Mouse (Mus musculus) MEL (cell line): ENCODE data around the gene Ints6. TPM values are rescaled to one million over a fixed set of nuclear protein-coding genes. Genes with fewer than 3 reads are reported as not detected.

Experiments
- DNase-seq: peaks from one replicate; pipeline ENCODE4 v3.0.0; 2011; ENCODE audit warnings: low read depth, low spot score
- H3K27ac ChIP-seq: 2 replicates; pipeline ENCODE4 v1.5.1; 2012; ENCODE audit warnings: low read depth, mild to moderate bottlenecking, control low read depth, low read length, moderate library complexity; ENCODE audit not compliant: control insufficient read depth
- H3K27me3 ChIP-seq, 2 experiments: fragments of 150-350 bp in 1 of 2; sonication (generic) in 1 of 2; 2 replicates each; pipeline ENCODE4 v1.6.1; 2012; ENCODE audit warnings: low read length in 2 of 2, mild to moderate bottlenecking in 2 of 2, improper control_type of control experiment in 1 of 2, moderate library complexity in 1 of 2; ENCODE audit not compliant: insufficient read depth in 2 of 2, control insufficient read depth in 1 of 2
- H3K36me3 ChIP-seq, 2 experiments: 2 replicates each; pipeline ENCODE4 v1.6.1; 2012 to 2014; ENCODE audit warnings: low read length in 2 of 2, improper control_type of control experiment in 1 of 2, inconsistent platforms in 1 of 2, mild to moderate bottlenecking in 1 of 2; ENCODE audit not compliant: insufficient read depth in 2 of 2, control insufficient read depth in 1 of 2
- H3K4me1 ChIP-seq, 2 experiments: fragments of 150-350 bp in 1 of 2; sonication (generic) in 1 of 2; 2 replicates each; pipeline ENCODE4 v1.6.1; 2012; ENCODE audit warnings: low read length in 2 of 2, improper control_type of control experiment in 1 of 2, mild to moderate bottlenecking in 1 of 2; ENCODE audit not compliant: insufficient read depth in 2 of 2, control insufficient read depth in 1 of 2
- H3K4me3 ChIP-seq, 2 experiments: fragments of 150-350 bp in 1 of 2; sonication (generic) in 1 of 2; 2 replicates each; pipeline ENCODE4 v1.5.1; 2012; ENCODE audit warnings: low read depth in 2 of 2, low read length in 2 of 2, mild to moderate bottlenecking in 2 of 2, moderate library complexity in 2 of 2, control low read depth in 1 of 2, improper control_type of control experiment in 1 of 2; ENCODE audit not compliant: control insufficient read depth in 1 of 2, insufficient read depth in 1 of 2
- H3K79me2 ChIP-seq: 2 replicates; pipeline ENCODE4 v1.6.1; 2012; ENCODE audit warnings: mild to moderate bottlenecking, low read length, moderate library complexity; ENCODE audit not compliant: control insufficient read depth, poor library complexity, insufficient read depth
- H3K9ac ChIP-seq: 2 replicates; pipeline ENCODE4 v1.6.1; 2012; ENCODE audit warnings: low read depth, mild to moderate bottlenecking, control low read depth, low read length, moderate library complexity; ENCODE audit not compliant: control insufficient read depth, poor library complexity, severe bottlenecking
- H3K9me3 ChIP-seq: fragments of 150-350 bp; sonication (generic); replicated peaks from 2 replicates; pipeline ENCODE4 v1.6.1; 2012; ENCODE audit warnings: mild to moderate bottlenecking, low read length, improper control_type of control experiment, moderate library complexity; ENCODE audit not compliant: insufficient read depth
- BHLHE40 ChIP-seq: IDR thresholded peaks from 2 replicates; pipeline ENCODE4 v1.6.1; 2012; ENCODE audit warnings: low read depth, mild to moderate bottlenecking, inconsistent platforms, low read length, improper control_type of control experiment, borderline replicate concordance
- CTCF ChIP-seq, 3 experiments: IDR thresholded peaks in 2 of 3; conservative IDR thresholded peaks in 1 of 3; 2 replicates each; pipeline ENCODE4 v1.5.1; 2011 to 2012; ENCODE audit warnings: low read length in 3 of 3, low read depth in 2 of 3, mild to moderate bottlenecking in 2 of 3, improper control_type of control experiment in 1 of 3, inconsistent platforms in 1 of 3, mixed read lengths in 1 of 3, moderate library complexity in 1 of 3; ENCODE audit not compliant: control insufficient read depth in 1 of 3, insufficient read depth in 1 of 3, poor library complexity in 1 of 3, severe bottlenecking in 1 of 3
- ELF1 ChIP-seq: IDR thresholded peaks from 2 replicates; pipeline ENCODE4 v1.6.1; 2014; ENCODE audit warnings: low read depth, mild to moderate bottlenecking, inconsistent platforms, low read length, improper control_type of control experiment, moderate library complexity
- ETS1 ChIP-seq: IDR thresholded peaks from 2 replicates; pipeline ENCODE4 v1.6.1; 2012; ENCODE audit warnings: low read depth, mild to moderate bottlenecking, inconsistent platforms, low read length, improper control_type of control experiment, moderate library complexity
- GABPA ChIP-seq: IDR thresholded peaks from 2 replicates; pipeline ENCODE4 v1.6.1; 2012; ENCODE audit warnings: low read depth, mild to moderate bottlenecking, inconsistent platforms, low read length, improper control_type of control experiment, moderate library complexity
- GATA1 ChIP-seq: IDR thresholded peaks from 2 replicates; pipeline ENCODE4 v1.6.1; 2011; ENCODE audit warnings: low read depth, low read length, improper control_type of control experiment
- KAT2A ChIP-seq: conservative IDR thresholded peaks from 2 replicates; pipeline ENCODE4 v1.6.1; 2012; ENCODE audit warnings: low read depth, low read length, improper control_type of control experiment, inconsistent platforms
- MAFK ChIP-seq: IDR thresholded peaks from 2 replicates; pipeline ENCODE4 v1.6.1; 2011; ENCODE audit warnings: low read depth, mild to moderate bottlenecking, low read length, improper control_type of control experiment, borderline replicate concordance
- MAZ ChIP-seq: IDR thresholded peaks from 2 replicates; pipeline ENCODE4 v1.6.1; 2012; ENCODE audit warnings: low read depth, mild to moderate bottlenecking, inconsistent platforms, low read length, improper control_type of control experiment
- MXI1 ChIP-seq: IDR thresholded peaks from 2 replicates; pipeline ENCODE4 v1.6.1; 2011; ENCODE audit warnings: mild to moderate bottlenecking, low read depth, low read length, improper control_type of control experiment
- MYB ChIP-seq: IDR thresholded peaks from 2 replicates; pipeline ENCODE4 v1.6.1; 2011; ENCODE audit warnings: mild to moderate bottlenecking, low read depth, low read length, improper control_type of control experiment
- MYC ChIP-seq: IDR thresholded peaks from 2 replicates; pipeline ENCODE4 v1.6.1; 2011; ENCODE audit warnings: low read depth, mild to moderate bottlenecking, low read length, improper control_type of control experiment, moderate library complexity
- POLR2AphosphoS5 ChIP-seq: IDR thresholded peaks from 2 replicates; pipeline ENCODE4 v1.6.1; 2012; ENCODE audit warnings: low read depth, borderline replicate concordance, mild to moderate bottlenecking, inconsistent platforms, low read length, moderate library complexity, mixed read lengths
- RCOR1 ChIP-seq: IDR thresholded peaks from 2 replicates; pipeline ENCODE4 v1.6.1; 2012; ENCODE audit warnings: low read depth, mild to moderate bottlenecking, inconsistent platforms, low read length, improper control_type of control experiment
- SIN3A ChIP-seq: IDR thresholded peaks from 2 replicates; pipeline ENCODE4 v1.6.1; 2012; ENCODE audit warnings: low read length, improper control_type of control experiment, inconsistent platforms
- TAL1 ChIP-seq: IDR thresholded peaks from 2 replicates; pipeline ENCODE4 v1.6.1; 2012; ENCODE audit warnings: mild to moderate bottlenecking, inconsistent platforms, low read length, moderate library complexity, mixed read lengths
- USF1 ChIP-seq: IDR thresholded peaks from 2 replicates; pipeline ENCODE4 v1.6.1; 2014; ENCODE audit warnings: low read depth, mild to moderate bottlenecking, inconsistent platforms, low read length, improper control_type of control experiment, moderate library complexity
- ZKSCAN1 ChIP-seq: IDR thresholded peaks from 2 replicates; pipeline ENCODE4 v1.6.1; 2012; ENCODE audit warnings: low read depth, mild to moderate bottlenecking, inconsistent platforms, low read length, improper control_type of control experiment, moderate library complexity
- ZMIZ1 ChIP-seq: IDR thresholded peaks from 2 replicates; pipeline ENCODE4 v1.6.1; 2012; ENCODE audit warnings: low read depth, mild to moderate bottlenecking, inconsistent platforms, low read length, improper control_type of control experiment, moderate library complexity
- ZNF384 ChIP-seq: IDR thresholded peaks from 2 replicates; pipeline ENCODE4 v1.6.1; 2012; ENCODE audit warnings: low read depth, mild to moderate bottlenecking, inconsistent platforms, low read length, improper control_type of control experiment
- polyA plus RNA-seq, 2 experiments: library from polyadenylated mRNA; stranded (reverse) in 1 of 2; unstranded in 1 of 2; fragments of >175 nt in 1 of 2; fragments of >200 nt in 1 of 2; gene quantifications; 2 replicates each; pipeline versions ENCODE4 v1.2.1 to v1.2.4; 2012; ENCODE audit warnings: low replicate concordance in 2 of 2, low read depth in 1 of 2; ENCODE audit not compliant: insufficient read length in 2 of 2, insufficient read depth in 1 of 2, missing spikeins in 1 of 2
- total RNA-seq: library from RNA; depleted of rRNA; stranded (reverse); fragments of 300-350 nt; gene quantifications from 2 replicates; pipeline ENCODE4 v1.2.3, GENCODE M21; 2012

The Ints6 gene
- total and polyA plus RNA-seq, 3 experiments: 27.4 to 150 (median 29.1) TPM

- Histone ChIP-seq H3K27me3 (no peaks in the 10 kb centered on the region), H3K27ac (no peak overlapping the region), H3K9me3 (no peaks in the 10 kb centered on the region), H3K36me3 (peaks cover 16 to 40% of the 10 kb centered on the region in 2 experiments), H3K4me1 (no peaks in the 10 kb centered on the region), H3K79me2 (peaks cover 3% of the 10 kb centered on the region; the same call in 1 of the 2 replicates), H3K4me3 (no peak overlapping the region), H3K9ac (no peak overlapping the region)
- no peak for TF ChIP-seq ZMIZ1
- TF ChIP-seq KAT2A: no peak
- TF ChIP-seq SIN3A: no peak
- no peak for TF ChIP-seq MAFK
- no peak for TF ChIP-seq CTCF (IDR thresholded peaks at IDR 0.05 in 2 of 3, conservative IDR thresholded peaks at IDR 0.05 in 1 of 3; ENCODE audit: control insufficient read depth in 1 of 3, insufficient read depth in 1 of 3, low read depth in 2 of 3, low read length in 3 of 3, poor library complexity in 1 of 3, severe bottlenecking in 1 of 3)
- no peak for TF ChIP-seq MYB
- TF ChIP-seq ELF1: no peak
- no peak for TF ChIP-seq GATA1
- TF ChIP-seq POLR2AphosphoS5: no peak
- no peak for TF ChIP-seq GABPA
- no peak for TF ChIP-seq MAZ
- no peak for TF ChIP-seq MXI1
- TF ChIP-seq ETS1: no peak
- no peak for DNase-seq
These were observed 25.3 kb downstream of the Ints6 start for GRCm38 (mm10) chr14:62735646-62736045.

- no peak for TF ChIP-seq TAL1
- no peak for TF ChIP-seq CTCF (IDR thresholded peaks at IDR 0.05 in 2 of 3, conservative IDR thresholded peaks at IDR 0.05 in 1 of 3; ENCODE audit: control insufficient read depth in 1 of 3, insufficient read depth in 1 of 3, low read depth in 2 of 3, low read length in 3 of 3, poor library complexity in 1 of 3, severe bottlenecking in 1 of 3)
- TF ChIP-seq MYB: no peak
- TF ChIP-seq RCOR1: no peak
- no peak for TF ChIP-seq ZNF384
- TF ChIP-seq GABPA: no peak
- no peak for TF ChIP-seq MXI1
- no peak for TF ChIP-seq MYC
- TF ChIP-seq ZKSCAN1: no peak
- TF ChIP-seq ELF1: no peak
- TF ChIP-seq USF1: no peak
- no peak for TF ChIP-seq BHLHE40
- TF ChIP-seq ZMIZ1: no peak
- no peaks in the 10 kb centered on the region for H3K27me3 ChIP-seq
- peaks cover 1% of the 10 kb centered on the region; the same call in 1 of the 2 replicates for H3K79me2 ChIP-seq
- DNase-seq: no peak
- no peak overlapping the region for H3K9ac ChIP-seq
- H3K9me3 ChIP-seq: no peaks in the 10 kb centered on the region
- peaks cover 10 to 35% of the 10 kb centered on the region in 2 experiments for H3K36me3 ChIP-seq
- H3K4me1 ChIP-seq: no peaks in the 10 kb centered on the region
- no peak overlapping the region for H3K27ac ChIP-seq
- no peak overlapping the region for H3K4me3 ChIP-seq
These were observed 27.3 kb downstream of the Ints6 start for GRCm38 (mm10) chr14:62733666-62734065.
